Mouse (Mus musculus): ENCODE measurements around the gene Atg16l1.
A peak's percentile ranks its signal among the peaks of the same experiment; 100 is the strongest.

The Atg16l1 gene

GRCm38 (mm10) chr1:87755641-87756470 lies at the start of gene Atg16l1:
Atg16l1 (plus strand) TSS chr1:87755870.
- peak; percentile 92 for DNase-seq (ENCODE audit: low spot score)

- no peak for DNase-seq (ENCODE audit: low spot score)
Measured at GRCm38 (mm10) chr1:87706361-87706760, 49.3 kb upstream of the Atg16l1 start.

GRCm38 (mm10) chr1:87709020-87709419 lies 46.6 kb upstream of the Atg16l1 start:
- no peak for DNase-seq (ENCODE audit: low spot score)

GRCm38 (mm10) chr1:87709661-87710270 lies 45.9 kb upstream of the Atg16l1 start:
- no peak for DNase-seq (ENCODE audit: low spot score)

- no peak for DNase-seq (ENCODE audit: low spot score)
Measured at GRCm38 (mm10) chr1:87711938-87712613, 43.6 kb upstream of the Atg16l1 start.

GRCm38 (mm10) chr1:87712614-87712971 lies 43.1 kb upstream of the Atg16l1 start:
- no peak for DNase-seq (ENCODE audit: low spot score)

- no peak for DNase-seq (ENCODE audit: low spot score)
Measured at GRCm38 (mm10) chr1:87721382-87721781, 34.3 kb upstream of the Atg16l1 start.

GRCm38 (mm10) chr1:87722081-87722480 lies 33.6 kb upstream of the Atg16l1 start:
- DNase-seq (ENCODE audit: low spot score), result no peak

- DNase-seq (ENCODE audit: low spot score), result no peak
Measured at GRCm38 (mm10) chr1:87723351-87723750, 32.3 kb upstream of the Atg16l1 start.

GRCm38 (mm10) chr1:87729070-87729469 lies 26.6 kb upstream of the Atg16l1 start:
- DNase-seq (ENCODE audit: low spot score), result no peak

GRCm38 (mm10) chr1:87729850-87730249 lies 25.8 kb upstream of the Atg16l1 start:
- DNase-seq (ENCODE audit: low spot score), result no peak

- no peak for DNase-seq (ENCODE audit: low spot score)
Measured at GRCm38 (mm10) chr1:87730271-87730670, 25.4 kb upstream of the Atg16l1 start.

- no peak for DNase-seq (ENCODE audit: low spot score)
Measured at GRCm38 (mm10) chr1:87733212-87733611, 22.5 kb upstream of the Atg16l1 start.

GRCm38 (mm10) chr1:87734153-87734552 lies 21.5 kb upstream of the Atg16l1 start:
- no peak for DNase-seq (ENCODE audit: low spot score)

GRCm38 (mm10) chr1:87740584-87741290 lies 14.9 kb upstream of the Atg16l1 start:
- no peak for DNase-seq (ENCODE audit: low spot score)

GRCm38 (mm10) chr1:87749360-87749973 lies 6.2 kb upstream of the Atg16l1 start:
- no peak for DNase-seq (ENCODE audit: low spot score)

GRCm38 (mm10) chr1:87763821-87764220 lies 8.2 kb downstream of the Atg16l1 start:
- DNase-seq (ENCODE audit: low spot score), result peak; percentile 21

GRCm38 (mm10) chr1:87765741-87766140 lies 10.1 kb downstream of the Atg16l1 start:
- DNase-seq (ENCODE audit: low spot score), result no peak

- DNase-seq (ENCODE audit: low spot score), result no peak
Measured at GRCm38 (mm10) chr1:87766233-87766632, 10.6 kb downstream of the Atg16l1 start.

GRCm38 (mm10) chr1:87769263-87769662 lies 13.6 kb downstream of the Atg16l1 start:
- no peak for DNase-seq (ENCODE audit: low spot score)

GRCm38 (mm10) chr1:87770486-87770885 lies 14.8 kb downstream of the Atg16l1 start:
- DNase-seq (ENCODE audit: low spot score), result no peak

GRCm38 (mm10) chr1:87771724-87772123 lies 16.1 kb downstream of the Atg16l1 start:
- DNase-seq (ENCODE audit: low spot score), result no peak

Data from yolk sac, embryonic 10.5 days (tissue).